Mouse (Mus musculus) ovary, adult 2 months (tissue): ENCODE results near the gene Tent5a. TPM values are rescaled to one million over a fixed set of nuclear protein-coding genes. Genes with fewer than 3 reads are reported as not detected.

Experiments
- polyA plus RNA-seq: library from polyadenylated mRNA; depleted of rRNA; stranded (reverse); fragments of >200 nt; gene quantifications from 2 replicates; pipeline ENCODE4 v1.2.3, GENCODE M21; 2012; rRNA removed

The Tent5a gene
- 7.4 and 7.7 TPM in 2 replicates for polyA plus RNA-seq

GRCm38 (mm10) chr9:85327242-85328211 lies at the start of gene Tent5a:
Gene Tent5a (minus strand): TSS chr9:85327348.

GRCm38 (mm10) chr9:85312473-85312872 lies 14.7 kb downstream of the Tent5a start, which contains the start of gene Gm11114:
Gene Gm11114 (plus strand): TSS chr9:85312773.

Other genes with a start within 250 kb of the Tent5a start
- not detected in 2 replicates for gene Gm11114, start 14.6 kb downstream of the Tent5a start, polyA plus RNA-seq